Mouse (Mus musculus) heart, adult 8-10 months (tissue): ENCODE results near the gene Mum1. TPM values are rescaled to one million over a fixed set of nuclear protein-coding genes. Genes with fewer than 3 reads are reported as not detected.

Experiments
- DNase-seq: peaks from one replicate; pipeline ENCODE4 v3.0.0; 2022; ENCODE audit warnings: low spot score
- total RNA-seq, 4 experiments: library from RNA; stranded (reverse); gene quantifications; 2 replicates each; pipeline ENCODE4 v1.2.4; 2022

The Mum1 gene
- 10 to 100 TPM; 10.5 to 16.3 (median 14.6) TPM for total RNA-seq

DNA sequence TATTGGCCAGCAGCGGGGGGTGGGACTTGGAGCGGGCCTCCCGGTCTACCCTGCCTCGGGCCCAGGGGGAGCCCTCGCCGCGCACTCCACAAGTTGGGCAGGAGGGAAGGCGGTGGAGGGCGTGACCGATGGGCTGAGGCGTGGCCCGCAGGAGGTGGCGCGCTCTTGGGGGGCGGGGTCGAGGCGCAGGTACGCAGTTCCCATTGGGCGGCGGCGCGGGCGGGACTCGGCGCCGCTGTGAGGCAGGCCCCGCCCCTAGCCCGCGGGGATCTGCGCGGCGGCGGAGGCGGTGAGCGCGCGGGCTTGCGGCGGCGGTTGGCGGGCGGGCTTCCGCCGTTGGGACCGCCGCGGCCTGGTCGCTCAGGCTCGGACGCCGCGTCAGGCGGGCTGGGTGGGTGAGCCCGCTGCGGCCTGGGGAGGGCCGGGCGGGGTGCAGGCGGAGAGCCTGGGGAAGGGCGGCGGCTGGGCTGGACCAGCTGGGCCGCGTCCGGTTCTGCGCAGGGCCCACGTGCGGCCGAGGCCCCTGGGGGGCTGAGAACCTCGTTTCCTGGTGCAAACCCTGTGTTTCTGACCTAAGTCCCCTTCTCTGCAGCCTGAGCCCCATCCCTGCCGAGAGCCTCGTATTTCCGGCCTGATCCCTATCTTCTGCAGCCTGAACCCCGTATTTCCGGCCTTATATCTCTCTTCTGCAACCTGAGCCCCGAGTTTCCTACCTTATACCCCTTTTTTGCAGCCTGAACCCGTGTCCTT is at the start of gene Mum1:
Mum1 (plus strand) TSS at position 19 of the 750 bp plus-strand sequence.
- peak; percentile 99 for DNase-seq

DNA sequence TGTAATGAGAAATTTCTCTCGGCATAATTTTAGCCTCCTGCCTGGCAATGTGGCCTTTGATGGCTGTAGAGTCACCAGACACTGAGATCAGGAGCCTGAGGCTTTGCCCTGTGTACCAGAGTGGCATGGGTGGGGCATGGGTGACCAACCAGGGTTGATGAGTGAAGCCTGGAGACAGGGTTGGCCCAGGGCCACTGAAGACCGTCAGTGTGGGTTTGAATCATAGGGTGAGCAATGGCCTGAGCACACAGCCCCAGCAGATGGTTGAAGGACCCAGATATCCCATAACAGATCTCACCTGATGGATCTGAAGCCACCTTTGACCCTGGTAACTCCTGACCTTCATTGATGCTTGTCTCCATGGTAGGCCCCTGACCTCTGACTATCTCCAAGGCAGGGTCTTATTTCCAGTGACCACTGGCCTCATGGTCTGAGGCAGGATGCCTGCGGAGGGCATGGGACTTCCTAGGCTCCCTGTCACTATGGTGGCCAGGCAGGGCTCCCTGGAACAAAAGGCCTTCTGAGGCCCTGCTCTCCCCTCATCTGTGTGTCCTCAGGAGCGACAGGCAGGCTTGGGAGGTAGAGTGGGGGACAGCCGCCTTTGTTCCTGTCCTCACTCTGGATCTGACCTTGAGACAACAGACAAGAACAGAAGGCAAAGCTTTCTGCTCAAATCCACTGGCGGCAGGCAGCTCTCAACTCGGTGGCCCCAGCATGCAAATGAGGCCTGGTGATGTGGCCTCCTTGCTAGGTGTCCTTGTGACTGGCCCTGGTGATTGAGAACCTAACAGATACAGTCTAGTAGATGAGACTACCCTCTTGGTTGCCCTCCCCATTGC is 48.6 kb upstream of the Mum1 start:
- DNase-seq, result no peak

DNA sequence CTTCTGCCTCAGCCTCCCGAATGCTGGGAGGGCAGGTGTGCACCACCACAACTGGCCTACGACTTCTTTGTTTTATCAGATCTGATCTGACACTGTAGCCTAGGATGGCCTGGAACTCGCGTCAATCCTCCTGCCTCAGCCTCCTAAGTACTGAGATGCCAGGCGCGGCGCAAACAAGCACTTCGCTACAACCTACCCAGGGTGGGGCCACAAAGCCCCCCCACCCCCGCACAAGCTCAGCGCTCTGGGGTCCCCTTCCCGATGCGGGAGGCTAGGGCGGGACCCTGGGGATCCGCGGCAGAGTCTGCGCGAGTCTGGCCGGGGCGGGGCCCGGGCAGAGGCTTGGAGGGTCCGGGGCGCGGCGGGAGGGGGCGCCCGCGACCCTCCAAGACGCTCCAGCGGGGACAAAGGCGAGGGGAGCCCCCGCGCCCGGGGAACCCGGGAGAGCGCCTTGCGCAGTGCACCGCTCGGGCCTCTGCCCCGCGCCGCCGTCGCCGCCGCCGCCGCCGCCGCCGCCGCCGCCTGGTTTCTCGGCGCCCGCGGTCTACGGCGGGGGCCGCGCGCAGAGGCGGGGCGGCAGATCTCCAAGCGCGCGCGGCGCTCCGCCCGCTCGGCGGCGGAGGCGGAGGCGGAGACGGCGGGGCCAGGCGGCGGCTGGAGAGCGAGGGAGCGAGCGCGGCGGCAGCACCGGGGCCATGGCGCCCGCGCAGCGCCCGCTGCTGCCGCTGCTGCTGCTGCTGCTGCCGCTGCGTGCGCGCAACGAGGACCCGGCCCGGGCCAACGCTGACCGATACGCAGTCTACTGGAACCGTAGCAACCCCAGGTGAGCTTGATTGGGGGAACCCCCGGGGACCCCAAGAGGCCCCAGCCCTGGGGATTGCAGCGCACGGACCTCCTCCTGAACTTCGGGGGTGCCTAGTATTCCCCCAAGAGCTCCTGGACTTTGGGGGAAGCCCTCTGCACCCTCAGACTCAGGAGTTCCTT is 46.9 kb upstream of the Mum1 start, which contains the start of gene Efna2:
Efna2 (plus strand) TSS at position 415 of the 984 bp plus-strand sequence.
- no peak for DNase-seq

DNA sequence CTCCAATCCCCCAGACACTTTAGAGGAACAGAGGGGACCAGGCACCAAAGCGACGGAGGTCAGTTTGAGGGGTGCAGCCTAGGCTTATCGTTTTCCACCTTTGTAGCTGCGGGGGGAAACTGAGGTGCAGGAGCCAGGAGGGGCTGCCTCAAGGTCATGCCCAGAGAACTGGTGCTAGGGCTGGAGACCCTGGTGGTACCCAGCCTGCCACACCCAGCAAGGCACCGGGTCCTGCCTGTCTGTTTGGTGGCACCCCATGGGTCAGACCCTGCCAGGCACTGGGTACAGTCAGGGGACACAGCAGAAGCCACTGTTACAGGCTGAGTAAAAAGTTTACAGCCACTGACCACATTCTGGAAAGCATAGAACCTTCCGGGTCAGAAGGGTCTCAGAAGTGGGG is 45.9 kb upstream of the Mum1 start:
- DNase-seq, result no peak

DNA sequence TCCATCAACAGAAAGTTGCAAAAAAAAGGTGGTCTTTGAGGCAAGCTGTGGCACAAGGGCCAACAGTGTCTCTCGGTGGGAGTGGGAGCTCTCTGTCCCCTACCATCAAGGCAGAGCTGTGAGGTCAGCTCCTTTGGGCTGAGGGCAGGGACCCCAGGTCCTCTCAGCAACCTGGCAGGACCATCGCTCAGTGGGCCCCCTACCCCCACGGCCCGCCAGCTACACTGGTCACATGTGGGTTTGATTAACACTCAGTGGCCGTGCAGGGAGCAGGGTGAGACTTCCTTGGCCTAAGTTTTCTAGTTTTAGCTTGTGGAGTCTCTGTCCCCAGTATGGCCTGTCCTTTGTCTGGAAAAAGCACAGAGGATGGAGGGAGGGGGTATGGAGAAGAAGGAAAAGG is 45.4 kb upstream of the Mum1 start:
- DNase-seq, result no peak

DNA sequence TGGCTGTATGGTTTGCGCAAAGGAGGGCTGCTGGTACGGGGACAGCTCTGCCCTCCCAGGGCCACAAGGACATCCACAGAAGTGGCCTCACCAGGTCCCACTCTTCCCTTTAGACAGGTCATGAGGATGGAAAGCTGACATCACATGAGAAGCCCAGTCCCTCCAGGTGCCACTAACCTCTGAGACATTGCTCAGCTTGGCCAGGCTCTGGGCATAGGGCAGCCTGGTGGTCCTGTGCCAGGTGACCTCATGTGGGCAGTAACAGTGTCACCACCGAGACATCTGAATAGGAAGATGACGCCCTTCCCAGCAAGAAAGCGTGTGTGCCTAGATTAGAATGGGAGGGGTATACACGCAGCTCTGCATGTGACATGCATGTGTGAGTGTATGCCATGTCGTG is 43.7 kb upstream of the Mum1 start:
- DNase-seq, result no peak

DNA sequence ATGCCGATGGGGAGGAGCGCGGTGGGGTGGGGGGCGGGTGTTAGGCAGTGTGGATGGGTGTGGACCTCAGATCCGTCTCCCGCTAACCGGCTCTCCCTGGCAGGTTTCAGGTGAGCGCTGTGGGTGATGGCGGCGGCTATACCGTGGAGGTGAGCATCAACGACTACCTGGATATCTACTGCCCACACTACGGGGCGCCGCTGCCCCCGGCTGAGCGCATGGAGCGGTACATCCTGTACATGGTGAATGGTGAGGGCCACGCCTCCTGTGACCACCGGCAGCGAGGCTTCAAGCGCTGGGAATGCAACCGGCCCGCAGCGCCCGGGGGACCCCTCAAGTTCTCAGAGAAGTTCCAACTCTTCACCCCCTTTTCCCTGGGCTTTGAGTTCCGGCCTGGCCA is 39.6 kb upstream of the Mum1 start:
- DNase-seq, result no peak

DNA sequence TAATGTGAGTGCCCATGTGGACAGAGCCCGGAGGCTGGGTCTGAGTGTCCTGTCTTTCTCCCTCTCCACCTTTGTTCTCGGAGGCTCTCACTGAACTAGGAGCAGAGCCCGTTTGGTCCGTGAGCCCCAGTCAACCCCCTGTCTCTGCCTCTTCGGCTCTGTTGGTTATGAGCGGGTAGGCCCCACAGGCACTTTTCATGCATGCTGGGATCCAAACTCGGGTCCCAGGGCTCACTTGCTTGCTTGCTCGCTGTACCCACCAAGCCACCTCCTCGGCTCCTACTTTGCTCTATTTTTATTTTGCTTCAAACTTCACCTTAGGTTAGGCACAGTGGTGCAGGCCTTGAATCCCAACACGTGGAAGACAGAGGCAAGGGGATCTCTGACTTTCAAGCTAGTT is 38.5 kb upstream of the Mum1 start:
- no peak for DNase-seq

DNA sequence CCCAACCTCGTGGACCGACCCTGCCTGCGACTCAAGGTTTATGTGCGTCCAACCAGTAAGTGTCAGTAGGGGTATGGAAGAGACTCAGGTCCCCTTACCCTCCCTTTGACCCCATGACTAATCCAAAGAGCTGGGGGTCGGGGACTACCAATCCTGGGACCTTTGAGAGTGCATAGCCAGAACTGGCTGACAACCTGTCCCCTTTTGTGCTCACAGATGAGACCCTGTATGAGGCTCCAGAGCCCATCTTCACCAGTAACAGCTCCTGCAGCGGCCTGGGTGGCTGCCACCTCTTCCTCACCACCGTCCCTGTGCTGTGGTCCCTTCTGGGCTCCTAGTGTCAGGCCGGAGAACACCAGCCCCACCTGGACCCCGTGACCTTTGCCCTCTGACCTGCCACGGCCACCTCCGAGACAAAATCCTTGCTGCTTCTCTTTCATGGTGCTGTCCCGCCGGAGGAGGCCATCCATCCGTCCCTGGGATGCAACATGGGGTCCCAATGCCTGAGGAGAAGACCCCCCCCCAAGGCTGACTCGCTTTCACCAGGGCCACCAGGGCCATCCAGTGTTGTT is 37.7 kb upstream of the Mum1 start:
- DNase-seq, result no peak

DNA sequence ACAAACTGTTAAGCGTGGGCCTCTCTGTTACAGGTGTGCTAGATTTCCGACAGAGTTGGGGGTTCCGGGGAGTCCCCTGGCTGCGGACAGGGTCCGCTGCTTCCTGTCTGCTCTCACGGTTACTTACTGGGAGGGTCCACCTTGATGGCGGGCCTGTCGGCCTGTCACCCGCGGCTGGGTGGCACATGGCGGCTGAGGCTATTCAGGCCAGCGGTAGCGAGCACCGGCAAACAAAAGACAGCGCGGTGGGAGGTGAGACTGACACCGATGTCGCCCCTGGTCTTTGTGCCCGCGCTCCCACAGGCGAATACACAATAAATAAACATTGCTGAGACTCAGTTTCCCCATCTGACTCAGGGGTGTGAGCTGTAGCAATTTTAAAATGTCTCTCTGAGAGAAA is 36.2 kb upstream of the Mum1 start:
- no peak for DNase-seq

DNA sequence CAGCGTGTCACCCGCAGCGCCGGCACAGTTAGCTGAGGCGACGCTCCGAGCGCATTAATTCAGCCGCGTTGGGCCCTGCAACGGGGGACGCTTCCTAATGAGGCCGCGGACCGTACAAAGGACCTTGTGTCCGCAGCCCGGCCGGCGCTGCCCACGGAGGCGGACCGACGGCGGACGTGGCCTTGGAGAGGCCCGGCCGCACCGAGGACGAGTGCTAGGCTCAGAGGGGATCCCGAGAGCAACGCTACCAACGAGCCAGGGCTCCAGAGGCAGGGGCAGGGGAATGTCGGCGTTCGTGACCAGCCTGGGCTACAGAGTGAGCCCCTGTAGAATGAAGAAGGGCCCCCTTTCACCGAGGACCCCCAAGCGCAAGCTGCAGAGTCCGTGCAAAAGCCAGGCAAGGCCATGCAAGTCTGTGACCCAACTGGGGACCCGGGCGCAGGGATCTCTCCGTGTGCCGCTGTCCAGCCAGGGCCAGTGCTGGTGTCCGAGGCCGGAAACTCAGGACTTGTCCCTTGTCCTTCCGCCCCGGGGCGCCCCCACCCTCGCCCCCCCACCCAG is 35.7 kb upstream of the Mum1 start:
- no peak for DNase-seq

DNA sequence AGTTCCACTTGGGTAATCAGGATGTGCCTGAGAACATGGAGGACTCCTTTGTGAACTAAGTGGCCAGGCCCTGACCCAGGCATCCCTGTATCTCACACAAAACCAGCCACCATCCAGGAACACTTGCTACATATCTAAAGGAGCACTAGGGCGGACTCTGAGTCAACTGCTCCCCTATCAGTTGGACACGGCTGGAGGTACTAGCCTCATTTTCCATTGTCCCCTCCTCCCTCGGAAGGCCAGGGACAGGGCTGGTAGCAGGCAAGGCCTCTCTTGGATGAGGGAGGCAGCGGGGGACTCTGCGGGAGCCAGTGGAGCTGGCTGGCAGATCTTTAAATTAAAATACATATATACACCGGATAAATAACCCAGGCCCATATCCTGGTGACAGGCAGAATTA is 32.3 kb upstream of the Mum1 start:
- no peak for DNase-seq

DNA sequence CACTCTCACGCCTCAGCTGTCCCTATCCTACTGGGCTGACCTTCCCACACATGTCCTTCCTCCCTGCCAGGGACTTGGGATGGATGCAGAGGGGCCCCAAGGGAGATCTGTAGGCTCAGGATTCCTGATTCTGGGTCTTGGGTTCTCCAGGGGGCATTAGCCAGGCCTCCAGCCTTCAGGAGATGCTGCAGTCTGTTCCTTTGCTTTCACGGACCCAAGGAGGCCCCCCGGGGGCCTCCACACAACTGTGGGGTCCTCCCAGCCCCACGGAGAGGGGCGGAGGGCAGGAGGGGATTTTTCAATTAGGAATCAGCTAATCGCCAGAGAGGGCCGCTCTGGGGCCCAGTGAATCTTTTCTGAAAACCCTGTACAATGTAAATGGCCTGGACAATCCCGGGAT is 31.8 kb upstream of the Mum1 start:
- no peak for DNase-seq

DNA sequence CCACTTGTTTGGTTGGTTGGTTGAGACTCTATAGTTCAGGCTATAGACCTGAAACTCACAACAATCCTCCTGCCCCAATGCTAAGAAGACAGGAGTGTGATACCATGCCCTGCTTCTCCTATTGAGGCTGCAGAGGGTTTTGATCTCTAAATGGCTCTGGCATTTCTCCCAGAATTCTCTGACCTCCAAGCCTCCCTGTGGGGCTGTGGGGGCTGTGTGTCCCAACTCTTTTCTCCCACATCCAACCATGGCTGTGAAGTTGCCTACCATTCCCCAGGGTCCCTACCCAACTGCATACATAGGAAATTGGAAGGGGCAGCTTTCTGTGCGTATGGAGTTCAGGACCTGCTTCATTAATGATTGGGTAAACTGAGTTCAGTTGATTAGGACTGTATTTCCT is 30.1 kb upstream of the Mum1 start:
- no peak for DNase-seq

DNA sequence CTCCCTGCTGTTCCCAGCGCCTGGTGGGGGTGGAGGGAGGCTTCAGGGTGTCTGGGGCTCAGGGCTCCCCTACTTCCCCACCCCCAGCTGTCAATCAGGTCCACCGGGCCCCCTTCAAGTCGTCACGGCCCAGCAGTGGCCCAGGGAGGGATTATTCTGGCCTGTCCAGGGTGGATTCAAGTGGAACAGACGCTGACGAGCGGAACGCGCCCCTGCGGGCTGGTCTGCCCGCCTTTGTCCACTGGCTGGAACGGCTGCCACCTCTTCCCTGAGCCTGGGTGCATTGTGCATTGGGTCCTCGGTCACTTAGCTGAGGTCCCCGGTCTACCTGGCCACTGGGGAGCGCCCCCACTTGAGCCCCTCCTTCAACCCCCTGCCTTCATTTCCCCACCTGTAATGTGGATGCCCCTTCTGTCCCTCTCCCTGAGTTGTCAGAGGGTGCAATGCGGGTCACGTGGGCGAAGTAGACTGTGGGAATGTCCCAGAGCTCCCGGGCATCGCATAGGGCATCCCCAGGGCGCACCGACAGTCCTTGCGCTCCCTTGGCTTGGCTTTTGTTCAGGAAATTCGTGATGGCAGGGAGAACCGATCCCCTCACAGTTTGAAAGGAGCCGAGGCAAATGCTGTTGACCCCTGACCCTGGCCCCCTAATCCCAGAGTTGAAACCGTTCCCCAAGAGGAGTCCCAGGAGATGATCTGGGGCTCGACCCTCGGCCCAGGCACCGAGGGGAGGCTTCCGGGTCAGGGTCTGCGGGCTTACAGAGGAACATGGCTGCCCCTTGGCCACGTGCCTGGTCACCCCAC is 29.3 kb upstream of the Mum1 start:
- DNase-seq, result no peak

DNA sequence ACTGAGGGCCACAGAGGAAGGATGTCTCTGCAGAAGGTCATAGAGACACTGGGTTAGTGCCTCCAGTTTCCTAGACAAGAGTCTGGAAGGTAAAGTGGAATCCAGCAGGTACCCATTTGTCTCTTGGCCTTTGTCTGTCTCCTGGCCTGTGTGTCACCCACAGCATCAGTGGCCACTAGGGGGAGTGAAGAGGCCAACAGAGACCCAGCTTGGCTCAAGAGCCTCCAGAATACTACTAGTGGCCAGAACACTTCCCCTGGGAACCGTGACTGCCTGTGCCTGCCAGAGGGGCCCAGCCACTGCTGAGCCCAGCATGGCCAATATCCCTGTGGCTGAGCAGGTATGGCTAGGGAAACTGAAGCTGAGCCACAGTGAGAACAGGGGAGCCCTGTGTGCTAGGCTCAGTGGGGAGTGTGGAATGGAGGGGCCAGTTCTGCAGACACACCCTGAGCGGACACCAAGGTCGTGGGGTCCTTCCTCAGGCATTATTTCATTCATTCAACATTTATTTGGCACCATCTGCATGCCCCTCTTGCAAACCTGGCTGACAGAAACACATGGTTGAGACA is 26.7 kb upstream of the Mum1 start:
- DNase-seq, result peak; percentile 88

DNA sequence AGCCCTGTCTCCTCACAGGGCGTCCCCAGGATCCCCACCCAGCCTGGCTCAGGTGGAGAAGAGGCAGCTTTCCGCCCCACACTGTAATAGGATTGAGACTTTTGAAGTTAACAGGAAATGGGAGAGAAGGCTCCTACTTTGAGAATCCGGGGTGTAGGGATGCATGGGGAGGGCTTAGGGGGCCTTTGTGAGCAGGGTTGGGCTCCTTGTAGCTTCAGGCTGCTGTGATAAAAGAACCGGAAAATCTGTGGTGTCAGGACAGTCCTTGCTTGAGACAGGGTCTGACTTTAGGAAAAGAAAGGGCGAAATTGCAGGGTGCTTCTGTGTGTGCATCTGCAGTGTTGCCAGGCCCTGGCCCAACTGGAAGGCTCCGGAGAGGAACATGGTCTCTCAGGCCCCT is 25.7 kb upstream of the Mum1 start:
- DNase-seq, result no peak

DNA sequence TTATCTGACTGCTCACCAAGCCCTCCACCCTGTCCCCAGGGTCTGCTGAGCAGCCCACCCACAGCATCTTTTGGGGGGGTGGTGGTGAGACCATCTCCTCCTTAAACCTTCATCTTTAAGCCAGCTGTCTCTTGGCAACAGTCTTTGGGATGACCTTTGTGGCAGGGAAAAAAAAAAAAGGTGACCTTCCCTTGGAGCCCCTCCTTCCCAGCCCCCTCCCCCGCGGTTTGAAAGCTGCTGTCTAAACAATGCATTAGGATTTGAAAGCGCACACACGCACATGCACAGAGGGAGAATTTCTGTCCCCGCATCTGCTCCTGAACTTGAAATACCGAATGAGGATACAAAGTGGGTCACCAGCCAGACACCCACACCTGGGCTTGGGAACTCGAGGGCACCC is 22.2 kb upstream of the Mum1 start:
- no peak for DNase-seq

DNA sequence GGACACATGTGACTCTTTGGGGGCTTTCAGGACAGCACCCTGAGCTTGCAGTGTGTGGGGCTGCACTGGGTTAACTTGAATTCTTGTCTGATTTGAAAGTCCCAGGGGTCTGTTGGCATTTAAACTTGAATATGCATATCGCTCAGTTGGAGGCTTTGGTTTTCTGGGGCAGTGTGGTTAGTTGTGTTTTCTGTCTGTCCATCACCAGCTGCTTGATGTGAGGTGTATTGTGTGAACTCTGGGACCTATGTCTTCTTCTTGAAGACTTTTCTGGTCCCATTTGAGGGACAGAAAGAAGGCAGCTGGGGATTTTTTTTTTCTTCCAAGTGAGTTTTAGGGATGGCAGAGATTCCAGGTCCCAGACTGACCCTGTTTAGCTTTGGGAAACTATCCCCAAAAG is 19.0 kb upstream of the Mum1 start:
- DNase-seq, result no peak

DNA sequence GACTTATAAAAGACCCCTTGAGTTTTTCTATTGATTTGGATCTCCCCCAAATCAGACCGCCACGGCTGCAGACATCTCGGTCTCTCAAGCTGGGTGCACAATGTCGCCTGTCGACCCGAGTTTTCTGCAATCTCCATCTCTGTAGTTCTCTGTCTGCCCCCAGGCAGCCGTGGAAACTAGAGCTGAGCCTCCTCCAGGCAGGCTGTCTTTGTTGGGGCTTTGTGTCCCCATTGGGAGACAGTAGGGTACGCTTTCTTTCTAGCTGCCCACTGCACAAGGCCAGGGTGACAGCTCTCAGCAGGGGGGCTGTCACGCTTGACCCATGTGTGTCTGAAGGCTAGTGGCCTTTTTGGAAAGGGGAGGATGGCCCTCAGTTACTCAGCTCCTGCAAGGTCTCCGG is 18.6 kb upstream of the Mum1 start:
- no peak for DNase-seq
